Mouse (Mus musculus): Measurements from ENCODE around the gene C130050O18Rik. TPM values are rescaled to one million over a fixed set of nuclear protein-coding genes. Genes with fewer than 3 reads are reported as not detected.

The C130050O18Rik gene
- total and polyA plus RNA-seq, 3 experiments: 0.68 to 1.1 (median 0.98) TPM

GRCm38 (mm10) chr5:139427001-139427400 is 21.9 kb downstream of the C130050O18Rik start:
- H3K79me2 ChIP-seq (replicated peaks; ENCODE audit: control insufficient read depth, insufficient read depth, low read length): no peaks in the 10 kb centered on the region
- TF ChIP-seq EP300 (IDR thresholded peaks at IDR 0.05; ENCODE audit: insufficient read depth, low read depth, low read length) (no peak), CTCF (IDR thresholded peaks at IDR 0.05) (no peak), POLR2A (IDR thresholded peaks at IDR 0.05; ENCODE audit: insufficient read depth, low read depth, low read length) (no peak)
- no peak overlapping the region for H3K27ac ChIP-seq
- peaks cover 9% of the 10 kb centered on the region for H3K4me1 ChIP-seq (ENCODE audit: control insufficient read depth, insufficient read depth, low read length)
- intact Hi-C loops (cut with DNase I): no loop called here
- no peaks in the 10 kb centered on the region for H3K36me3 ChIP-seq (ENCODE audit: control insufficient read depth, insufficient read depth, low read length)
- no peak overlapping the region for H3K9ac ChIP-seq (ENCODE audit: low read depth, low read length)
- no peaks in the 10 kb centered on the region for H3K27me3 ChIP-seq (ENCODE audit: control insufficient read depth, insufficient read depth, low read length)
- 91% methylated on average over 9 of the region's 9 CpGs for WGBS
- no peak overlapping the region for H3K4me3 ChIP-seq
- no peak for DNase-seq

GRCm38 (mm10) chr5:139427989-139428388 is 22.9 kb downstream of the C130050O18Rik start:
- Histone ChIP-seq H3K27ac (no peak overlapping the region), H3K4me1 (ENCODE audit: control insufficient read depth, insufficient read depth, low read length) (peaks cover 12% of the 10 kb centered on the region), H3K9ac (ENCODE audit: low read depth, low read length) (no peak overlapping the region), H3K4me3 (no peak overlapping the region), H3K27me3 (ENCODE audit: control insufficient read depth, insufficient read depth, low read length) (no peaks in the 10 kb centered on the region), H3K36me3 (ENCODE audit: control insufficient read depth, insufficient read depth, low read length) (no peaks in the 10 kb centered on the region), H3K79me2 (replicated peaks; ENCODE audit: control insufficient read depth, insufficient read depth, low read length) (no peaks in the 10 kb centered on the region)
- DNase-seq: peak; percentile 58 to 69
- 27% methylated on average over 9 of the region's 9 CpGs for WGBS
- intact Hi-C loops (cut with DNase I): no loop called here
- no peak for TF ChIP-seq POLR2A (IDR thresholded peaks at IDR 0.05; ENCODE audit: insufficient read depth, low read depth, low read length)
- no peak for TF ChIP-seq EP300 (IDR thresholded peaks at IDR 0.05; ENCODE audit: insufficient read depth, low read depth, low read length)
- TF ChIP-seq CTCF (IDR thresholded peaks at IDR 0.05): no peak

- Histone ChIP-seq H3K4me3 (no peak overlapping the region), H3K79me2 (replicated peaks; ENCODE audit: control insufficient read depth, insufficient read depth, low read length) (no peaks in the 10 kb centered on the region), H3K9ac (ENCODE audit: low read depth, low read length) (no peak overlapping the region), H3K27me3 (ENCODE audit: control insufficient read depth, insufficient read depth, low read length) (no peaks in the 10 kb centered on the region), H3K4me1 (ENCODE audit: control insufficient read depth, insufficient read depth, low read length) (peaks cover 19% of the 10 kb centered on the region), H3K36me3 (ENCODE audit: control insufficient read depth, insufficient read depth, low read length) (no peaks in the 10 kb centered on the region), H3K27ac (no peak overlapping the region)
- TF ChIP-seq POLR2A (IDR thresholded peaks at IDR 0.05; ENCODE audit: insufficient read depth, low read depth, low read length) (no peak), CTCF (IDR thresholded peaks at IDR 0.05) (no peak)
- intact Hi-C loops (cut with DNase I): loop anchor here (2.0 kb wide), 1 partner anchor 21 kb away; no protein-coding TSS in a partner anchor
- DNase-seq: no peak
- 13% methylated on average over 12 of the region's 12 CpGs for WGBS
Measured at GRCm38 (mm10) chr5:139429818-139430341, 24.8 kb downstream of the C130050O18Rik start.

GRCm38 (mm10) chr5:139432333-139432732 is 27.3 kb downstream of the C130050O18Rik start:
- H3K4me1 ChIP-seq (ENCODE audit: control insufficient read depth, insufficient read depth, low read length): peaks cover 19% of the 10 kb centered on the region
- no peak overlapping the region for H3K4me3 ChIP-seq
- H3K36me3 ChIP-seq (ENCODE audit: control insufficient read depth, insufficient read depth, low read length): no peaks in the 10 kb centered on the region
- 85% methylated on average over 6 of the region's 6 CpGs for WGBS
- H3K79me2 ChIP-seq (replicated peaks; ENCODE audit: control insufficient read depth, insufficient read depth, low read length): no peaks in the 10 kb centered on the region
- intact Hi-C loops (cut with DNase I): no loop called here
- H3K27me3 ChIP-seq (ENCODE audit: control insufficient read depth, insufficient read depth, low read length): no peaks in the 10 kb centered on the region
- no peak for DNase-seq
- no peak overlapping the region for H3K27ac ChIP-seq
- TF ChIP-seq POLR2A (IDR thresholded peaks at IDR 0.05; ENCODE audit: insufficient read depth, low read depth, low read length) (no peak), EP300 (IDR thresholded peaks at IDR 0.05; ENCODE audit: insufficient read depth, low read depth, low read length) (no peak), CTCF (IDR thresholded peaks at IDR 0.05) (no peak)
- H3K9ac ChIP-seq (ENCODE audit: low read depth, low read length): no peak overlapping the region

DNA sequence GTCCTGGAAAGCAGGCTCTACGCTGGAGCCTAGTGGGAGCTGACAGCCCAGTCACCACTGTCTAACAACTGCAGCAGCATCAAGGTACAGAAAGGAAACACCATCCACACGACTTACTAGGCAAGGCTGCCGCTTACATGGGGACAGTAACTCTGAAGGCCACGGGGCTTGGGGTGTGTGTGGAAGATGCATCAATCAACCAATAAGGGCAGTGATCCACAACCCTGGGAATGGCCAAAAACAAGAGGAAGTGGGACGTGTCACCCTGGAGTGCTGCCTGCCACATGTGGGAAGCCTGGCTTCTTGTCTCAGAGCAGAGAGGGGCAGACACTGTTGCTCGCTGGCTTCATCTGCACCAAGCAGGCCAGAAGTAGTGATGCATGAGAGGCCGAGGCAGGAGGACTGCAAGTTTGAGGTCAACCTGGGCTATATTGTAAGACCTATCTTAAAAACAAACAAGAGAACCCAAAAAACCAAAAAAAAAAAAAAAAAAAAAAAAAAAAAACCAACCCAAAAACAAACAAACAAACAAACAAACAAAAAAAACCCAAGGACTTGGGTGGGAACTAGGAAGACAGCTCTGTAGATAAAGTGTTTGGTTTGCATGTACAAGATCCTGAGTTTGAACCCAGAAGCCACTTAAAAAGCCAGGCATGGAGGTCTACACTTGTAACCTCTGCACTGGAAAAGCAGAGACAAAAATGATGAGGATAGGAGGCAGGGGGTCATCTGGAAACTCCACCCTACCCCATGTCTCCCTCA is 27.8 kb downstream of the C130050O18Rik start:
- no peak overlapping the region for H3K9ac ChIP-seq (ENCODE audit: low read depth, low read length)
- 56% methylated on average over 7 of the region's 7 CpGs for WGBS

More for the DNA sequence above, 27.8 kb downstream of the C130050O18Rik start:
- Histone ChIP-seq H3K27ac (no peak overlapping the region), H3K4me3 (no peak overlapping the region), H3K27me3 (ENCODE audit: control insufficient read depth, insufficient read depth, low read length) (no peaks in the 10 kb centered on the region), H3K79me2 (replicated peaks; ENCODE audit: control insufficient read depth, insufficient read depth, low read length) (no peaks in the 10 kb centered on the region), H3K4me1 (ENCODE audit: control insufficient read depth, insufficient read depth, low read length) (peaks cover 18% of the 10 kb centered on the region), H3K36me3 (ENCODE audit: control insufficient read depth, insufficient read depth, low read length) (no peaks in the 10 kb centered on the region)
- intact Hi-C loops (cut with DNase I): no loop called here
- DNase-seq: no peak
- TF ChIP-seq EP300 (IDR thresholded peaks at IDR 0.05; ENCODE audit: insufficient read depth, low read depth, low read length) (no peak), POLR2A (IDR thresholded peaks at IDR 0.05; ENCODE audit: insufficient read depth, low read depth, low read length) (no peak), CTCF (IDR thresholded peaks at IDR 0.05) (no peak)

Measured in heart, adult 2 months (tissue).